Mouse (Mus musculus): Measurements from ENCODE around the gene Ccni. TPM values are rescaled to one million over a fixed set of nuclear protein-coding genes. Genes with fewer than 3 reads are reported as not detected.

Gene Ccni
- polyA plus RNA-seq, 1 experiment = 48.5 TPM

DNA sequence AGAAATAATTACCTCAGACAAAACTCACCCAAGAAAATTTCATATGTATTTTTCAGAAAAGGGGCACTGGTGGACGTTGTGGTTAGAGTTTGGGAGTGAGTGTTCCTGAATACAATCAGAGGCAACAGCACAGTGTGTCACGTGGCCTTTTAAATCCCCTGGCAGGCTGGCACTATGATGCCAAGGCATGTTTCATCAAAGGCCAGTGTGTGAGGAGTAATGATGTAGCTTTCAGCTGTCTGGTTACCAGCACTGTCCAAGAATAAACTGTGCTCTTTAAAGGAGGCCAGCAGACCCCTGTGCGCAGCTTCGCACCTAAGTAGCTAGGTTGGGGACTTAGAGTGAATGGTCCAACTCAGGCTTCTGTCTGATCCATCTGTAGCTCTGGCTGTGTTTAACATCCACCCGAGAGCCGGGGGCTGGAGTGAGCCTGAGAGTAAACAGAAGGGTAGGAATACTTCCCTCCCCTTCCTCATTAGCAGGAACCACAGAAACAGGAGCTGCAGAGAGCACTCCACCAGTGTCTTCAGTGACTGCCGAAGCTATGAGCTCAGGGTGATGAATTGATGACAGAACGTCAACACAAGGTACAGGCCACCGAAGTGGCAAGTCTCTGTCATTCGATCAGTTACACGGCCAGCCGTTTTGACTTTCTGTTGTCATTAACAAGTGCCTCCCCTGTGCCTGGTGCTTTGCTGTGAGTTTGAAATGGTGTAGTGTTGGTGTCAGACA, 62.8 kb downstream of the Ccni start:
- TF ChIP-seq CTCF (IDR thresholded peaks at IDR 0.05; ENCODE audit: extremely low read depth, insufficient read depth, insufficient read length, insufficient replicate concordance) (no peak), POLR2A (IDR thresholded peaks at IDR 0.05; ENCODE audit: low read depth, low read length) (no peak)
- Histone ChIP-seq H3K4me3 (ENCODE audit: extremely low read depth, insufficient read depth, insufficient read length) (no peak overlapping the region), H3K36me3 (ENCODE audit: control insufficient read depth, insufficient read depth, low read length) (peaks cover 9% of the 10 kb centered on the region), H3K27ac (ENCODE audit: insufficient read depth, low read length) (no peak overlapping the region), H3K4me1 (ENCODE audit: control insufficient read depth, insufficient read depth, insufficient read length) (no peaks in the 10 kb centered on the region; the same call in 1 of the 2 replicates), H3K27me3 (ENCODE audit: control insufficient read depth, insufficient read depth, low read length) (no peaks in the 10 kb centered on the region)
- 86% methylated on average over 12 of the region's 12 CpGs for WGBS
- no peak for DNase-seq (ENCODE audit: low read depth in 1 of 2, low spot score in 2 of 2)

DNA sequence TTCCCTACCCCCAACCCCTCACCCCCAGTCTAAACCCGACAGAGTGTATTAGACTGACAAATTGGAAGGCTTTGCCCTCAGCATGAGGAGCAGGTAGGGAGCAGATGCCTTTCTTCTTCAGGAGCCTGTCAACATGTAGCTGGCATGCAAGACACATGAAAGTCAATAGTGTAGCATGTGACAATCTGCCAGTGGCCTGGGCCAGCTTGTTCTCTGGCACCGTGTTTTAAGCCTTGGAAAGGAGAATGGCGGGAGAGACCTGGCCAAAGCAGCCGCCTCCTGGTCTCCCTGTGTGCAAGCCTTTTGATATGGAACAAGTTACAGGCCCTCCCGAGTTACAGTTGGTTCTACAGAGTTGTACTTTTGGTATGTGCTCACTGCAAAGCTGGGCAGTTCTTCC, 65.5 kb downstream of the Ccni start:
- Histone ChIP-seq H3K27me3 (ENCODE audit: control insufficient read depth, insufficient read depth, low read length) (no peaks in the 10 kb centered on the region), H3K4me1 (ENCODE audit: control insufficient read depth, insufficient read depth, insufficient read length) (peaks cover 9% of the 10 kb centered on the region), H3K36me3 (ENCODE audit: control insufficient read depth, insufficient read depth, low read length) (peaks cover 9% of the 10 kb centered on the region), H3K4me3 (ENCODE audit: extremely low read depth, insufficient read depth, insufficient read length) (no peak overlapping the region), H3K27ac (ENCODE audit: insufficient read depth, low read length) (no peak overlapping the region)
- TF ChIP-seq POLR2A (IDR thresholded peaks at IDR 0.05; ENCODE audit: low read depth, low read length) = no peak
- no peak for TF ChIP-seq CTCF (IDR thresholded peaks at IDR 0.05; ENCODE audit: extremely low read depth, insufficient read depth, insufficient read length, insufficient replicate concordance)
- DNase-seq (ENCODE audit: low read depth in 1 of 2, low spot score in 2 of 2) = no peak
- WGBS = 92% methylated on average over 5 of the region's 5 CpGs

- Histone ChIP-seq H3K36me3 (ENCODE audit: control insufficient read depth, insufficient read depth, low read length) (peaks cover 9% of the 10 kb centered on the region), H3K4me3 (ENCODE audit: extremely low read depth, insufficient read depth, insufficient read length) (no peak overlapping the region), H3K4me1 (ENCODE audit: control insufficient read depth, insufficient read depth, insufficient read length) (peaks cover 17% of the 10 kb centered on the region), H3K27me3 (ENCODE audit: control insufficient read depth, insufficient read depth, low read length) (no peaks in the 10 kb centered on the region), H3K27ac (ENCODE audit: insufficient read depth, low read length) (no peak overlapping the region)
- no peak for DNase-seq (ENCODE audit: low read depth in 1 of 2, low spot score in 2 of 2)
- 81% methylated on average over 9 of the region's 9 CpGs for WGBS
- TF ChIP-seq POLR2A (IDR thresholded peaks at IDR 0.05; ENCODE audit: low read depth, low read length) (no peak), CTCF (IDR thresholded peaks at IDR 0.05; ENCODE audit: extremely low read depth, insufficient read depth, insufficient read length, insufficient replicate concordance) (no peak)
Observed at GRCm38 (mm10) chr5:93139350-93139749, 66.9 kb downstream of the Ccni start.

- H3K27me3 ChIP-seq (ENCODE audit: control insufficient read depth, insufficient read depth, low read length) = no peaks in the 10 kb centered on the region
- H3K36me3 ChIP-seq (ENCODE audit: control insufficient read depth, insufficient read depth, low read length) = peaks cover 9% of the 10 kb centered on the region
- H3K4me1 ChIP-seq (ENCODE audit: control insufficient read depth, insufficient read depth, insufficient read length) = peaks cover 32% of the 10 kb centered on the region
- peak overlapping the region; percentile 87 for H3K27ac ChIP-seq (ENCODE audit: insufficient read depth, low read length)
- DNase-seq (ENCODE audit: low read depth in 1 of 2, low spot score in 2 of 2) = peak; percentile 77 to 80
- TF ChIP-seq POLR2A (IDR thresholded peaks at IDR 0.05; ENCODE audit: low read depth, low read length) (no peak), CTCF (IDR thresholded peaks at IDR 0.05; ENCODE audit: extremely low read depth, insufficient read depth, insufficient read length, insufficient replicate concordance) (no peak)
- H3K4me3 ChIP-seq (ENCODE audit: extremely low read depth, insufficient read depth, insufficient read length) = no peak overlapping the region
- WGBS = 9% methylated on average over 5 of the region's 5 CpGs
Observed at GRCm38 (mm10) chr5:93136956-93137586, 69.2 kb downstream of the Ccni start.

DNA sequence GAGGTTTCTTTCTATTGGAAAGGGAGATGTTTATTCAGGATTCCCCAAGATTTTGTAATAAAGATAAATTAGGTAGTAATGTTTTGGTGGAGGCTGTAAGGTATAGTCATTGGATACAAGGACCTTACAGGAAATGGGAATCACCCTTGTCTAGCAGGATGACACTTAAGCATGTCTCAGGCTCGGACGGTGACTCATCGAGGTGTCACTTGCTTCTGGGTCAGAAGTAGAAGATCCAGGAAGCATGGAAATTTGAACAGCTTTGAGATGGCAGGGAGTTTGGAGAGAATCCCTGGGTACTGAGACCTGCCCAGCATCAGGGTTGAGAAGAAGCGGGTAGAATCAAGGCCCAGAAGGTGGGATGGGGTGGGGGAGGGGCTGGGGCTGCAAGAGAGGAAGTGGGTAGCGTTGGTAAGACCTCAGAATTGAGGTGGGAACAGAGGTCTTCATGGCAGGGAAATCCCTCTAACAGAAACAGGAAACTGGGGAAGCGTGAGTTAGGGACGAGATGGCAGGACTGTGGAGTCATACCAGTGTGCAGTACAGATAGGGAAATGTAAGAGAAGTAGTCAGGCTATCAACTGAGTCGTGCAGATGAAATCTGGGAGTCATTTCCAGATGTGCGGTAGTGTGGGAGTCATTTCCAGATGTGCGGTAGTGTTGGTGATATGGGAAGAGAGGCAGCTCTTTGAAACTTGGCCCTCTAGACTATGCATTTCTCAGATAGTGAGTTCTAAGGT, 70.8 kb downstream of the Ccni start:
- no peaks in the 10 kb centered on the region for H3K27me3 ChIP-seq (ENCODE audit: control insufficient read depth, insufficient read depth, low read length)
- 24% methylated on average over 10 of the region's 10 CpGs for WGBS
- DNase-seq (ENCODE audit: low read depth in 1 of 2, low spot score in 2 of 2) = no peak
- H3K36me3 ChIP-seq (ENCODE audit: control insufficient read depth, insufficient read depth, low read length) = peaks cover 4% of the 10 kb centered on the region; the same call in 1 of the 2 replicates
- H3K27ac ChIP-seq (ENCODE audit: insufficient read depth, low read length) = peak overlapping the region; percentile 61
- no peak for TF ChIP-seq POLR2A (IDR thresholded peaks at IDR 0.05; ENCODE audit: low read depth, low read length)
- TF ChIP-seq CTCF (IDR thresholded peaks at IDR 0.05; ENCODE audit: extremely low read depth, insufficient read depth, insufficient read length, insufficient replicate concordance) = no peak
- peaks cover 32% of the 10 kb centered on the region for H3K4me1 ChIP-seq (ENCODE audit: control insufficient read depth, insufficient read depth, insufficient read length)
- H3K4me3 ChIP-seq (ENCODE audit: extremely low read depth, insufficient read depth, insufficient read length) = no peak overlapping the region

- 26% methylated on average over 10 of the region's 10 CpGs for WGBS
- Histone ChIP-seq H3K4me1 (ENCODE audit: control insufficient read depth, insufficient read depth, insufficient read length) (peaks cover 41% of the 10 kb centered on the region), H3K36me3 (ENCODE audit: control insufficient read depth, insufficient read depth, low read length) (no peaks in the 10 kb centered on the region), H3K4me3 (ENCODE audit: extremely low read depth, insufficient read depth, insufficient read length) (no peak overlapping the region), H3K27me3 (ENCODE audit: control insufficient read depth, insufficient read depth, low read length) (no peaks in the 10 kb centered on the region), H3K27ac (ENCODE audit: insufficient read depth, low read length) (peak overlapping the region; percentile 63)
- DNase-seq (ENCODE audit: low read depth in 1 of 2, low spot score in 2 of 2) = peak in 1 of 2 experiments; percentile 48
- TF ChIP-seq POLR2A (IDR thresholded peaks at IDR 0.05; ENCODE audit: low read depth, low read length) = no peak
- TF ChIP-seq CTCF (IDR thresholded peaks at IDR 0.05; ENCODE audit: extremely low read depth, insufficient read depth, insufficient read length, insufficient replicate concordance) = no peak
Observed at GRCm38 (mm10) chr5:93133445-93134244, 72.7 kb downstream of the Ccni start.

Other genes starting within 250 kb of the Ccni start
- gene Sowahb, start 161.5 kb downstream of the Ccni start, polyA plus RNA-seq (2012; rRNA removed) = not detected in 2 replicates
- gene Sept11, start 113.1 kb downstream of the Ccni start, polyA plus RNA-seq (2012; rRNA removed) = 21.2 and 26.0 TPM in 2 replicates
- gene 2010109A12Rik, start within 50 bp of the Ccni start, polyA plus RNA-seq (2012; rRNA removed) = 0.09 TPM in 1 of 2 replicates, not detected in the other
- gene Ccng2, start 60.8 kb upstream of the Ccni start, polyA plus RNA-seq (2012; rRNA removed) = 39.3 and 51.3 TPM in 2 replicates

Data from spleen, adult 2 months (tissue).